Mouse (Mus musculus) kidney, adult 2 months (tissue): ENCODE results near the gene Ccdc6.

ENCODE experiments used
- CTCF ChIP-seq: fragments of 200-500 bp; conservative IDR thresholded peaks from 2 replicates; pipeline ENCODE4 v1.5.1; 2011; ENCODE audit warnings: low read depth, mild to moderate bottlenecking, control low read depth, low read length, moderate library complexity, mixed read lengths; ENCODE audit not compliant: insufficient read depth, insufficient read length
- POLR2A ChIP-seq: fragments of 200-500 bp; IDR thresholded peaks from one replicate; pipeline ENCODE4 v1.6.1; 2011; ENCODE audit warnings: low read depth, low read length, control low read depth

- TF ChIP-seq CTCF (no peak), POLR2A (no peak)
Measured at GRCm38 (mm10) chr10:70237936-70238335, 141.0 kb downstream of the Ccdc6 start.
